Mouse (Mus musculus) stomach, postnatal 0 days (tissue): Measurements from ENCODE around the gene Stk39. TPM values are rescaled to one million over a fixed set of nuclear protein-coding genes. Genes with fewer than 3 reads are reported as not detected.
A peak's percentile ranks its signal among the peaks of the same experiment; 100 is the strongest.

Experiments used
- ATAC-seq: fragments of 200-750 bp; cut with Nextera tagmentation; 2 replicates; pipeline ENCODE4 v1.8.0; 2017; ENCODE audit not compliant: low FRiP score, low TSS enrichment
- DNase-seq: peaks from one replicate; pipeline ENCODE4 v3.0.0-alpha.2; 2016; ENCODE audit warnings: low spot score
- H3K27ac ChIP-seq: fragments of 300-500 bp; sonication (generic); replicated peaks from 2 replicates; pipeline ENCODE4 v1.5.1; 2014; ENCODE audit warnings: mild to moderate bottlenecking, control low read depth
- H3K27me3 ChIP-seq: fragments of 300-500 bp; sonication (generic); 2 replicates; pipeline ENCODE4 v1.6.1; 2014; ENCODE audit warnings: low read length; ENCODE audit not compliant: control insufficient read depth, insufficient read depth
- H3K36me3 ChIP-seq: fragments of 300-500 bp; sonication (generic); 2 replicates; pipeline ENCODE4 v1.6.1; 2014; ENCODE audit warnings: low read length, mixed read lengths; ENCODE audit not compliant: control insufficient read depth, insufficient read depth
- H3K4me1 ChIP-seq: fragments of 300-500 bp; sonication (generic); replicated peaks from 2 replicates; pipeline ENCODE4 v1.6.1; 2014; ENCODE audit warnings: antibody characterized with exemption; ENCODE audit not compliant: control insufficient read depth, insufficient read depth
- H3K4me2 ChIP-seq: fragments of 300-500 bp; sonication (generic); replicated peaks from 2 replicates; pipeline ENCODE4 v1.6.1; 2014; ENCODE audit warnings: low read depth, mild to moderate bottlenecking, control low read depth, moderate library complexity
- H3K4me3 ChIP-seq: fragments of 300-500 bp; sonication (generic); 2 replicates; pipeline ENCODE4 v1.5.1; 2014; ENCODE audit warnings: low read depth, low read length, control low read depth
- H3K9ac ChIP-seq: fragments of 300-500 bp; sonication (generic); 2 replicates; pipeline ENCODE4 v1.6.1; 2014; ENCODE audit warnings: mild to moderate bottlenecking, low read length, control low read depth, mixed read lengths
- H3K9me3 ChIP-seq: fragments of 300-500 bp; sonication (generic); 2 replicates; pipeline ENCODE4 v1.6.1; 2016; ENCODE audit warnings: low read length; ENCODE audit not compliant: control insufficient read depth
- CTCF ChIP-seq: IDR thresholded peaks from 2 replicates; pipeline ENCODE4 v1.5.1; 2016; ENCODE audit warnings: antibody characterized with exemption, low read depth, mild to moderate bottlenecking, moderate library complexity
- EP300 ChIP-seq: optimal IDR thresholded peaks from 2 replicates; pipeline ENCODE3; 2016; ENCODE audit warnings: antibody characterized with exemption
- WGBS: fragments of 180-500 bp; shearing (Covaris S2); extraction: QIAGEN DNeasy Blood & Tissue Kit; methylation state at CpG from one replicate; pipeline ENCODE4 v1.1.7; 2014; 5-methylcytosine and 5-hydroxymethylcytosine counted together
- polyA plus RNA-seq: library from polyadenylated mRNA; unstranded; fragments of >200 nt; fragmentation: Nextera tagmentation; extraction: Ambion mirVana; gene quantifications from 2 replicates; pipeline ENCODE4 v1.2.1, GENCODE M21; 2015

The Stk39 gene
- polyA plus RNA-seq, 1 experiment from 2014 or later: 23.6 TPM

DNA sequence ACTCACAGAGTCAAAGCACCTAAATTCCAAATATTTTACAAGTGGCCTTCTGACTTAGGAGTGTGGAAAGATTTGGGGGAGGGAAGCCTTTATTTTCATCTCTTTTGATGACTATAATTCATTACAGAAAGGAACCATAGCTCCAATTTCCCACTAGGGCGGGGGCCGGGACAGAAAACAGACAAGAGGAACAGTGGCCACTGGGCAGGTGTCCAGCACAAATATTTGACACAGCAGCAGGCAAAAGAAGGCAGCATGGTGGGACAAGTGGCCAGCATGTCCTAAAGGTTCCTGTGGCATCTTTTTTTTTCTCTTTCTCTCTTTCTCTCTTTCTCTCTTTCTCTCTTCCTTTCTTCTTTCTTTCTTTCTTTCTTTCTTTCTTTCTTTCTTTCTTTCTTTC, 154.6 kb downstream of the Stk39 start:
- DNase-seq (no peak), ATAC-seq (no peak)
- 62% methylated on average over 2 of the region's 2 CpGs for WGBS
- H3K36me3 ChIP-seq: no peaks in the 10 kb centered on the region
- no peaks in the 10 kb centered on the region for H3K9me3 ChIP-seq
- H3K4me1 ChIP-seq: no peaks in the 10 kb centered on the region; the same call in 1 of the 2 replicates
- no peak overlapping the region for H3K9ac ChIP-seq
- no peak overlapping the region for H3K27ac ChIP-seq
- H3K27me3 ChIP-seq: no peaks in the 10 kb centered on the region
- TF ChIP-seq CTCF (no peak), EP300 (no peak)
- no peak overlapping the region for H3K4me3 ChIP-seq
- H3K4me2 ChIP-seq: no peak overlapping the region

GRCm38 (mm10) chr2:68315258-68315657, 156.8 kb downstream of the Stk39 start:
- Histone ChIP-seq H3K27me3 (no peaks in the 10 kb centered on the region), H3K36me3 (no peaks in the 10 kb centered on the region; the same call in 1 of the 2 replicates), H3K4me3 (no peak overlapping the region), H3K27ac (no peak overlapping the region), H3K9ac (no peak overlapping the region), H3K4me1 (no peaks in the 10 kb centered on the region; the same call in 1 of the 2 replicates), H3K4me2 (no peak overlapping the region), H3K9me3 (no peaks in the 10 kb centered on the region)
- TF ChIP-seq EP300 (no peak), CTCF (no peak)
- DNase-seq (no peak), ATAC-seq (no peak)
- WGBS: 88% methylated on average over 11 of the region's 11 CpGs

- no peak overlapping the region for H3K4me2 ChIP-seq
- DNase-seq (no peak), ATAC-seq (no peak)
- no peak overlapping the region for H3K9ac ChIP-seq
- H3K27ac ChIP-seq: no peak overlapping the region
- H3K36me3 ChIP-seq: peaks cover 10% of the 10 kb centered on the region
- H3K9me3 ChIP-seq: no peaks in the 10 kb centered on the region
- no peaks in the 10 kb centered on the region for H3K4me1 ChIP-seq
- 86% methylated on average over 3 of the region's 3 CpGs for WGBS
- TF ChIP-seq CTCF (peak; percentile 51), EP300 (no peak)
- no peaks in the 10 kb centered on the region for H3K27me3 ChIP-seq
- H3K4me3 ChIP-seq: no peak overlapping the region
These were observed 161.9 kb downstream of the Stk39 start for GRCm38 (mm10) chr2:68310121-68310520.

- Histone ChIP-seq H3K36me3 (peaks cover 10% of the 10 kb centered on the region), H3K9me3 (no peaks in the 10 kb centered on the region), H3K27ac (no peak overlapping the region), H3K4me3 (no peak overlapping the region), H3K27me3 (no peaks in the 10 kb centered on the region), H3K9ac (no peak overlapping the region), H3K4me2 (no peak overlapping the region), H3K4me1 (no peaks in the 10 kb centered on the region)
- DNase-seq (no peak), ATAC-seq (no peak)
- no peak for TF ChIP-seq EP300
- no peak for TF ChIP-seq CTCF
- WGBS: 77% methylated on average over 4 of the region's 4 CpGs
These were observed 165.5 kb downstream of the Stk39 start for GRCm38 (mm10) chr2:68306519-68306918.

DNA sequence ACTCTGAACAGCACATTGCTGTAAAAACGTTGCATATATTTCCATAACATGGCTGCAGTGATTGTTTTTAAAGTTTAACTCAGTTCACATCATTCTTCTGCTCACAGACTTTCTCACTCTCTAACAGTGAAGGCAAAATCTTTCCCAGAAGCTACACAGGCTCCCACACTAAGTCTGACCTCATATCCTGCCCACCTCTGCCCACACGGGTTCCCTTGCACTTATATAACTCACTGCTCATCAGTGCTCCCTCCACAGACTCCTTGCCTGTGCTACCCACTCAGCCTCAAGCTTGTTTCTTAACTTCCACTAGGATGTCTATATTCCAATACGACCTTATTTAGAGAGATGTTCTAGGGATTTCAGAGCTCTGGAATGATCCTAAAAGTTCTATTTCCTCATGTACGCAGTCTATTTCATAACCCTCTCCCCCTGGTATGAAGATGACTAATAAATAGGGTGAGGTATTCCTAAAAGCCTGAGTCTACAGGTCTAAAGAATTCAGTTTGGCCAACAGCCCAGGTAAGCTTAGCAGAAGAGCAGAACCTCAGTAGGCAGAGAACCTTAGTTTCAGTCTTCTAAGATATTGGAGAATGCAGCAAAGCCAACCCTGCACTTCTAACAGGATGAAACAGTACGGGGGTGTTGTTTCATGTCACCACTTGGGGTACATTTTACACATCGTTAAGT, 167.2 kb downstream of the Stk39 start:
- peaks cover 10% of the 10 kb centered on the region for H3K36me3 ChIP-seq
- ATAC-seq (no peak), DNase-seq (no peak)
- H3K4me1 ChIP-seq: no peaks in the 10 kb centered on the region
- no peak overlapping the region for H3K9ac ChIP-seq
- no peaks in the 10 kb centered on the region for H3K27me3 ChIP-seq
- 63% methylated on average over 6 of the region's 6 CpGs for WGBS
- TF ChIP-seq EP300 (no peak), CTCF (no peak)
- H3K4me3 ChIP-seq: no peak overlapping the region
- H3K4me2 ChIP-seq: no peak overlapping the region
- H3K9me3 ChIP-seq: no peaks in the 10 kb centered on the region
- H3K27ac ChIP-seq: no peak overlapping the region

GRCm38 (mm10) chr2:68301811-68302542, 170.1 kb downstream of the Stk39 start:
- DNase-seq: no peak
- Histone ChIP-seq H3K4me3 (no peak overlapping the region), H3K27ac (no peak overlapping the region), H3K9ac (no peak overlapping the region), H3K9me3 (no peaks in the 10 kb centered on the region), H3K4me1 (no peaks in the 10 kb centered on the region), H3K36me3 (0 out of 2 replicates have a peak, but pooled peaks cover 5% of the 10 kb centered on the region), H3K27me3 (no peaks in the 10 kb centered on the region), H3K4me2 (no peak overlapping the region)
- no peak for ATAC-seq
- WGBS: 62% methylated on average over 4 of the region's 4 CpGs
- TF ChIP-seq CTCF: no peak
- no peak for TF ChIP-seq EP300
